Mouse (Mus musculus) liver, adult 2 months (tissue): ENCODE measurements around the gene Gcnt1.

Experiments
- CTCF ChIP-seq: fragments of 200-500 bp; IDR thresholded peaks from 2 replicates; pipeline ENCODE4 v1.5.1; 2011; ENCODE audit warnings: low read depth, low read length, control low read depth
- POLR2A ChIP-seq: fragments of 200-500 bp; IDR thresholded peaks from 2 replicates; pipeline ENCODE4 v1.6.1; 2011; ENCODE audit warnings: low read length, control low read depth; ENCODE audit not compliant: insufficient read depth; ENCODE audit errors: extremely low read depth

- no peak for TF ChIP-seq POLR2A
- TF ChIP-seq CTCF, result no peak
Observed at GRCm38 (mm10) chr19:17354362-17354761, 18.3 kb downstream of the Gcnt1 start.
